Mouse (Mus musculus): Measurements from ENCODE around the gene 1110051M20Rik.
"Not testable (repeated sequence)": the region's sequence is repeated elsewhere in the genome, so short reads cannot be mapped to it uniquely, and the experiment has no call there.

The 1110051M20Rik gene

GRCm38 (mm10) chr2:91444286-91444892, at the start of gene 1110051M20Rik:
TSS of gene 1110051M20Rik (minus strand) at chr2:91444704.
- peak; percentile 88 for DNase-seq (ENCODE audit: extremely low spot score)

- no peak for DNase-seq (ENCODE audit: extremely low spot score)
Observed at GRCm38 (mm10) chr2:91493981-91494380, 49.5 kb upstream of the 1110051M20Rik start.

- DNase-seq (ENCODE audit: extremely low spot score) = no peak
Observed at GRCm38 (mm10) chr2:91492071-91492635, 47.6 kb upstream of the 1110051M20Rik start.

DNA sequence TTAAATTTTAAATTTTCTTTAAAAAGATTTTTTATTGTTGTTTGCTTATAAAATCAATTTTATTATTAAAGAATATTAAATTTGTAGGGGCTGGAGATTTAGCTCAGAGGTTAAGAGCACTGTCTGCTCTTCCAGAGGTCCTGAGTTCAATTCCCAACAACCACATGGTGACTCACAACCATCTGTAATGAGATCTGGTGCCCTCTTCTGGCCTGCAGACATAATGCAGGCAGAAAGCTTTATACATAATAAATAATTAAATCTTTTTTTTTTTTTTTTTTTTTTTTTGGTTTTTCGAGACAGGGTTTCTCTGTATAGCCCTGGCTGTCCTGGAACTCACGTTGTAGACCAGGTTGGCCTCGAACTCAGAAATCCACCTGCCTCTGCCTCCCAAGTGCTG, 42.8 kb upstream of the 1110051M20Rik start:
- not testable (repeated sequence) for DNase-seq (ENCODE audit: extremely low spot score)

DNA sequence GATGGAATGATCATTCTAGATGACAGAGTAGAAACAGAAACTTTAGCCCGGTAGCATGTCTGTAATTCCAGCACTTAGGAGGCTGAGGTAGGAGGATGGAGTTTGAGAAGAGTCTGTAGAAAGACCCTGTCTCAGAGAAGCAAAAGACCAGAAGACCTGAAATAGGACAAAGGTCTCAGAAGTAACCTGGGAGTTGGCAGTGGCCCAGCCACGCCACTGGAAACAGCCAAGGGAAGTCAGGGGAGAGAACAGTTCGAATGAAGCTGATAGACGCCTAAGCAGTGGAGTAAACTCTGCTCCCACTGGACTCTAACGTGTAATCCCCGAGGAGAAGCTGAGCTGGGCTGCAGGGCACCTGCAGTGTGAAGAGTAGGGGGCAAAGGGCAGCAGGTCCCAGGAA, 40.8 kb upstream of the 1110051M20Rik start:
- DNase-seq (ENCODE audit: extremely low spot score) = no peak

DNA sequence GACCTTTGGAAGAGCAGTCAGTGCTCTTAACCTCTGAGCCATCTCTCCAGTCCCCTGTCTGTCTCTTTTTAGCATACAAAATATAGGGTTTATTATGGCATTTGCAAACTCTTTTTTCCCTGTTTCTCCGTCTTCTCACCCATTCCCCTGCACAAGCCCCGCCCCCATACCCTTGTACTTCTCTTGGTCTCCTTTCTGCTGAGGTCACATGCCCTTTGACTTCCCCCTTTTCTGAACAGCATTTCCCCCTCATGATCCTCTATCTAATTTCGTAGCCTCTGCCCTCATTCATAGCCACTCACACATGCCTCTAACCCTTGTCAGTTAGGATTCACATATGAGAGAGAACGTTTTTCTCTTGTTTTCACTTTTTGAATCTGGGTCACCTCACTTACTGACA, 40.2 kb upstream of the 1110051M20Rik start:
- no peak for DNase-seq (ENCODE audit: extremely low spot score)

GRCm38 (mm10) chr2:91480805-91481514, 36.5 kb upstream of the 1110051M20Rik start:
- DNase-seq (ENCODE audit: extremely low spot score) = peak; percentile 57

- DNase-seq (ENCODE audit: extremely low spot score) = no peak
Observed at GRCm38 (mm10) chr2:91480399-91480801, 35.9 kb upstream of the 1110051M20Rik start.

GRCm38 (mm10) chr2:91476841-91477240, 32.3 kb upstream of the 1110051M20Rik start:
- DNase-seq (ENCODE audit: extremely low spot score) = no peak

- no peak for DNase-seq (ENCODE audit: extremely low spot score)
Observed at GRCm38 (mm10) chr2:91476251-91476661, 31.8 kb upstream of the 1110051M20Rik start.

GRCm38 (mm10) chr2:91475791-91476190, 31.3 kb upstream of the 1110051M20Rik start:
- no peak for DNase-seq (ENCODE audit: extremely low spot score)

DNA sequence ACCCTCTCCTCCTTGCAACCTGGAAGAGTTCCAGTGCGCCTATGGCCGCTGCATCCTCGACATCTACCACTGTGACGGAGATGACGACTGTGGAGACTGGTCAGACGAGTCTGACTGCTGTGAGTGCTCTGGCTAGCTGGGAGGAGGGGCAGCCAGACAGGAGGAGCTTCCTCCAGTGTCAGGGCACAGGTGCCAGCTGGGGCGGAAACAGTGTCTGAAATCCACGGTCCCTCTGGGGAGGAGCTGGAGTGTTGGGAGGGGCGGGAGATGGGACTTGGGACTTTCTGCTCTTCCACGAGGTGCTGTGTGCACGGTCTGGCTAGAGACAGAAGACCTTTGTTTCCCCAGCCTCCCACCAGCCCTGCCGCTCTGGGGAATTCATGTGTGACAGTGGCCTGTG, 29.9 kb upstream of the 1110051M20Rik start:
- DNase-seq (ENCODE audit: extremely low spot score) = no peak

DNA sequence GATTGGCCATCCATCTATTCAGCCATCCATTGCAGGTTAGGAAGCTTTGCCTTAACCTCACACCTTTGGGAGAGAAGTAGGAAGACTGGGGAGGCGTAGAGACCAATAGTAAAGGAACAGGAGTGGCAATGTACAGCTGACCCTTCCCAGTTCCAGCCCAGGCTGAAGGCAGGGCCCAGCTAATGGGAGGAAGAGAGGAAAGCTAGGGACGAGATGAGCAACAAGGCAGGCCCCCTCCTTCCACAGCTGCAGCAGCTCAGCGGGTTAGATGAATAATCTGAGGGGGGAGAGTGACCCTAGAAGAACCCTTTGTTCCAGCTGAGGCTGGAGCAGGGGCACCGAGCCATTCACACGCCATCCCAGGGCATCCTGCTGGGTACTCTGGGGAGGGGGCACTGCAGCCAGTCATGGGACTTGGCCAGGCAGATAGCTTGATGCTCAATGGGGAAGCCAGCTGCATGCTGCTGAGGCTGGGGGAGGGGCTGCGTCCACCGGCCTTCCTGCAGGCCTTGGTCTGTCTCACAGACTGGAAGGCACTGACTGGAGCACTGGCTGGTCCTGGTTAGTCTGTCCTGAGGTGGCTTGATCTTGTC, 25.6 kb upstream of the 1110051M20Rik start:
- peak; percentile 41 for DNase-seq (ENCODE audit: extremely low spot score)

- no peak for DNase-seq (ENCODE audit: extremely low spot score)
Observed at GRCm38 (mm10) chr2:91467613-91468012, 23.1 kb upstream of the 1110051M20Rik start.

GRCm38 (mm10) chr2:91465934-91466333, 21.4 kb upstream of the 1110051M20Rik start:
- DNase-seq (ENCODE audit: extremely low spot score) = no peak

DNA sequence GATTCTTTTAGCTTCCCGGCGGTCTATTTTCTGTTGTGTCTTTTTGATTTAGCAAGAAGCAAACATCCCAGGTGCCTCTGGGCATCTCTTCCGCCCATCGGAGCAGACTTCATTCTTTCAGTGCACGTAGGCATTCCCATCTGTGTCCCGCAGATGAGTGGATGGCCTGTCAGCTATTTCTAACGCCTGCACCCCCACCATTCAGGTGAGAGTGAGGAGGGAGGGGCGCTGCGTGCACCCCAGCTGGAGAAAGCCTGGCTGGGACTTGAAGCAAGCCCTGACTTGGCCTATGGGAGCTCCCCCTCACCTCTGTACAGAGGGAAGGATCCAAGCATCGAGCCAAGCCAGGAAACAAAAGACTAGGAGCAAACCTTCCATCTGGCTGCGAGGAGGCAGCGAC, 18.2 kb upstream of the 1110051M20Rik start:
- DNase-seq (ENCODE audit: extremely low spot score) = peak; percentile 52

GRCm38 (mm10) chr2:91462196-91462595, 17.7 kb upstream of the 1110051M20Rik start:
- peak; percentile 58 for DNase-seq (ENCODE audit: extremely low spot score)

DNA sequence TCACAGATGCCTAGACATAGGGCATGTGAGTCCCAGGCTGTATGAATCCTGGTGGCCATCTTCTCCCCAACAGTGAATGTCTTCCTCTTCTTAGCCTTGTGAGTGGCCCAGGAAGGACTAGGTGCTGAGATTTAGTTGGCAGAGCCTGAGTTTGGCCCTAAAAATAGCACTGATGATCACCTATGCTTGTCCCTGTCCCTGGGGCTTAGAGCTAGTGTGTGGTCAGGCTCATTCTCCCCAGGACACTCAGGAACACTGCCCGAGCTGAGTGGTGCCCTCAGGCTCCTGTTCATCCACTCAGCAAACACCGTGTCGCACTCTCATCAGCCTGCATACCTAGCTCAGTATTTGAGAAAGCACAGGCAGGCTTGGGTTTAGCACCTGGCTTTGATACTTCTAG, 16.8 kb upstream of the 1110051M20Rik start:
- DNase-seq (ENCODE audit: extremely low spot score) = no peak

DNA sequence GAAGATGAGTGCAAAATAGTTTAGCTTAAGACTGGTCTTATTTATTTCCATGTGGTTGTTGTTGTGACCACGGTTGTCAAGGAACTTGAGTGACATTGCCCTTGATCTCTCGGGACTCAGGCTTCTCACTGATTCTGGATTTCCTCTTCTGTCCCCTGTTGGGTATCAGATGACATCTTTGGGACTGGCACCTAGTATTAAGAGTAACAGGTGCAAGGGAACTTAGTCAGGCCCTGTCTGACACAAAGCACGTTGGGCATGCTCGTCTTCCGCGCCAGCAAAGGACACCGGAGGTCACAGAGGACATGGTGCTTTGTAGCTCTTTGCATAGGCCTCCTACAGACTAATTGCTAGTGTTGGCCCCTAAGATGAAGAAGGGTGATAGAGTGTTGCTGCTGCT, 16.3 kb upstream of the 1110051M20Rik start:
- no peak for DNase-seq (ENCODE audit: extremely low spot score)

GRCm38 (mm10) chr2:91460076-91460475, 15.6 kb upstream of the 1110051M20Rik start:
- DNase-seq (ENCODE audit: extremely low spot score) = no peak

DNA sequence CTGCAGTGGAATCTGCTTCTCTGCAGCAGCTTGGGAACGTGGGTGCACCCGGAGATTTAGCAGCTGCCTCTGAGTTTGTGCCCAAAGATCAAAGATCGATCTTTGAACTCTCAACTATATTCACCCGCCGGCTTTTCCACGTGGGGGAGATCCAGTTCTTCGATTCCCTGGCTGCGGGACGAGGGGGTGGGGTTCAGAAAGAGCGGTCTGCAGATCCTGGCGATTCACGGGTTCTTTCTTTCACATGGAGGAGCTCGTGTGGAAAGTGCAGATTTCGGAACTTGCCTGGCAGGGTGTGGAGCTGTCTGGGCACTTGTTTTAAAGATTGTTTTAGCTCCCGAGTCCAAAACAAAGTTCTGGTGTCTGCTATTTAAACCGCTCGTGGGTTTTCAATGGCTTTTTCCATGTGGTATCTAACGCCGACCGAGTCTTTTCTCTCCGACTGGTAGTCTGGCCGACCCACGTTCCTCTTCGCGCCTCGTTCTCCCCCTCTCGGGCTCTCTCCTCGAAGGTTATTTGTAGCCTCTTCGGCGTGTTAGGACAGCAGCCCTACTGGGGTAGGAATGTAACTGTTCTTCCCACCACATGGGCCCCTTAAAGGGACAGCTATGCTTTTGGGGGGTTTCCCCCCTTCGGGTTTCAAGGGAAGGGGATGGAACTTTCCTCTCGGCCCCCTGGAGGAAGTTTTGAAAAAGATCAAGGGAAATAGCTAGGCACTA, 14.3 kb upstream of the 1110051M20Rik start:
- DNase-seq (ENCODE audit: extremely low spot score) = peak; percentile 82

- peak; percentile 83 for DNase-seq (ENCODE audit: extremely low spot score)
Observed at GRCm38 (mm10) chr2:91458252-91458672, 13.8 kb upstream of the 1110051M20Rik start.

Measured in embryo, embryonic 9.5 days (tissue).